Mouse (Mus musculus): ENCODE results near the gene Plpp3. TPM values are rescaled to one million over a fixed set of nuclear protein-coding genes. Genes with fewer than 3 reads are reported as not detected.

Plpp3 gene
- total and polyA plus RNA-seq, 3 experiments, result not detected

- Histone ChIP-seq H3K4me1 (ENCODE audit: control insufficient read depth in 1 of 2, insufficient read depth in 2 of 2, low read length in 2 of 2) (no peaks in the 10 kb centered on the region), H3K79me2 (ENCODE audit: control insufficient read depth, insufficient read depth, low read length, poor library complexity) (no peaks in the 10 kb centered on the region), H3K9ac (ENCODE audit: control insufficient read depth, low read depth, low read length, poor library complexity, severe bottlenecking) (no peak overlapping the region), H3K27ac (ENCODE audit: control insufficient read depth, low read depth, low read length) (no peak overlapping the region), H3K4me3 (ENCODE audit: control insufficient read depth in 1 of 2, insufficient read depth in 1 of 2, low read depth in 2 of 2, low read length in 2 of 2) (no peak overlapping the region), H3K36me3 (ENCODE audit: control insufficient read depth in 1 of 2, insufficient read depth in 2 of 2, low read length in 2 of 2) (no peaks in the 10 kb centered on the region), H3K9me3 (replicated peaks; ENCODE audit: insufficient read depth, low read length) (no peaks in the 10 kb centered on the region), H3K27me3 (ENCODE audit: control insufficient read depth in 1 of 2, insufficient read depth in 2 of 2, low read length in 2 of 2) (no peaks in the 10 kb centered on the region)
- TF ChIP-seq MAZ (IDR thresholded peaks at IDR 0.05; ENCODE audit: low read depth, low read length) (no peak), TBP (IDR thresholded peaks at IDR 0.05; ENCODE audit: low read depth, low read length) (no peak), ZNF384 (IDR thresholded peaks at IDR 0.05; ENCODE audit: low read depth, low read length) (no peak), GATA1 (IDR thresholded peaks at IDR 0.05; ENCODE audit: low read depth, low read length) (no peak), POLR2AphosphoS2 (IDR thresholded peaks at IDR 0.05; ENCODE audit: low read length) (no peak), EP300 (IDR thresholded peaks at IDR 0.05; ENCODE audit: low read depth in 1 of 2, low read length in 2 of 2) (no peak), E2F4 (IDR thresholded peaks at IDR 0.05; ENCODE audit: borderline replicate concordance, low read depth, low read length) (no peak), ZC3H11A (IDR thresholded peaks at IDR 0.05; ENCODE audit: low read depth, low read length) (no peak), CTCF (IDR thresholded peaks at IDR 0.05 in 2 of 3, conservative IDR thresholded peaks at IDR 0.05 in 1 of 3; ENCODE audit: control insufficient read depth in 1 of 3, insufficient read depth in 1 of 3, low read depth in 2 of 3, low read length in 3 of 3, poor library complexity in 1 of 3, severe bottlenecking in 1 of 3) (no peak), POLR2A (IDR thresholded peaks at IDR 0.05; ENCODE audit: control insufficient read depth in 1 of 2, insufficient read depth in 1 of 2, low read depth in 1 of 2, low read length in 2 of 2, poor library complexity in 1 of 2) (no peak)
- DNase-seq (ENCODE audit: low read depth, low spot score), result no peak
Measured at GRCm38 (mm10) chr4:105174778-105175177, 17.6 kb downstream of the Plpp3 start.

- H3K9ac ChIP-seq (ENCODE audit: control insufficient read depth, low read depth, low read length, poor library complexity, severe bottlenecking), result no peak overlapping the region
Measured at GRCm38 (mm10) chr4:105175255-105176035, 18.3 kb downstream of the Plpp3 start.

More at GRCm38 (mm10) chr4:105175255-105176035, 18.3 kb downstream of the Plpp3 start:
- H3K79me2 ChIP-seq (ENCODE audit: control insufficient read depth, insufficient read depth, low read length, poor library complexity), result no peaks in the 10 kb centered on the region
- no peaks in the 10 kb centered on the region for H3K9me3 ChIP-seq (replicated peaks; ENCODE audit: insufficient read depth, low read length)
- no peak overlapping the region for H3K27ac ChIP-seq (ENCODE audit: control insufficient read depth, low read depth, low read length)
- H3K4me3 ChIP-seq (ENCODE audit: control insufficient read depth in 1 of 2, insufficient read depth in 1 of 2, low read depth in 2 of 2, low read length in 2 of 2), result no peak overlapping the region
- no peaks in the 10 kb centered on the region for H3K36me3 ChIP-seq (ENCODE audit: control insufficient read depth in 1 of 2, insufficient read depth in 2 of 2, low read length in 2 of 2)
- H3K4me1 ChIP-seq (ENCODE audit: control insufficient read depth in 1 of 2, insufficient read depth in 2 of 2, low read length in 2 of 2), result no peaks in the 10 kb centered on the region
- DNase-seq (ENCODE audit: low read depth, low spot score), result no peak
- no peaks in the 10 kb centered on the region for H3K27me3 ChIP-seq (ENCODE audit: control insufficient read depth in 1 of 2, insufficient read depth in 2 of 2, low read length in 2 of 2)
- TF ChIP-seq JUND (IDR thresholded peaks at IDR 0.05; ENCODE audit: low read depth, low read length) (no peak), MAFK (IDR thresholded peaks at IDR 0.05; ENCODE audit: borderline replicate concordance, low read depth, low read length) (no peak), ZNF384 (IDR thresholded peaks at IDR 0.05; ENCODE audit: low read depth, low read length) (no peak), RAD21 (IDR thresholded peaks at IDR 0.05; ENCODE audit: low read depth, low read length) (no peak), USF2 (IDR thresholded peaks at IDR 0.05; ENCODE audit: borderline replicate concordance in 1 of 2, insufficient read depth in 1 of 2, low read depth in 1 of 2, low read length in 2 of 2) (no peak), EP300 (IDR thresholded peaks at IDR 0.05; ENCODE audit: low read depth in 1 of 2, low read length in 2 of 2) (no peak), NELFE (IDR thresholded peaks at IDR 0.05; ENCODE audit: low read depth, low read length) (no peak), MAZ (IDR thresholded peaks at IDR 0.05; ENCODE audit: low read depth, low read length) (no peak), MAX (IDR thresholded peaks at IDR 0.05; ENCODE audit: low read length) (no peak), CHD2 (IDR thresholded peaks at IDR 0.05; ENCODE audit: low read length) (no peak), E2F4 (IDR thresholded peaks at IDR 0.05; ENCODE audit: borderline replicate concordance, low read depth, low read length) (no peak), CHD1 (IDR thresholded peaks at IDR 0.05; ENCODE audit: low read depth, low read length) (no peak), TBP (IDR thresholded peaks at IDR 0.05; ENCODE audit: low read depth, low read length) (no peak), SIN3A (IDR thresholded peaks at IDR 0.05; ENCODE audit: low read length) (no peak), BHLHE40 (IDR thresholded peaks at IDR 0.05; ENCODE audit: borderline replicate concordance, low read depth, low read length) (no peak), GATA1 (IDR thresholded peaks at IDR 0.05; ENCODE audit: low read depth, low read length) (no peak), POLR2AphosphoS2 (IDR thresholded peaks at IDR 0.05; ENCODE audit: low read length) (no peak), NRF1 (IDR thresholded peaks at IDR 0.05; ENCODE audit: insufficient read depth, low read depth, low read length, poor library complexity, severe bottlenecking) (no peak)
